ENCODE assay signal across 23 mouse cellular contexts in genomic region chr10:107473497-107473896, GRCm38 (mm10). TPM values are rescaled to one million over a fixed set of nuclear protein-coding genes. Genes with fewer than 3 reads are reported as not detected.
A peak's percentile ranks its signal among the peaks of the same experiment; 100 is the strongest.
DNase-seq lines count a peak whose midpoint lies in the region; ATAC-seq lines count a peak whose summit lies in the region.
"Had no signal": no experiment of that assay in that cellular context is flagged by ENCODE, and none has a peak within 500 bp of the region (broad histone marks: within the 10 kb centered on the region; RNA-seq: fewer than 3 reads in every experiment).

No protein-coding gene starts in this region.

- H3K4me3 ChIP-seq in kidney, embryonic 14.5 days (ENCODE audit: low read length), result no peak overlapping the region
- no peak overlapping the region for H3K4me3 ChIP-seq in midbrain, embryonic 11.5 days (ENCODE audit: low read depth, low read length)
- H3K4me3 ChIP-seq in midbrain, embryonic 16.5 days (ENCODE audit: low read depth, low read length), result no peak overlapping the region
- H3K4me3 ChIP-seq: embryonic facial prominence, embryonic 10.5 days; erythroblast, embryonic 14.5 days; heart, embryonic 12.5 days; limb, embryonic 12.5 days; neural tube, embryonic 13.5 days had no signal

- peak; percentile 9 to 18 for DNase-seq in cerebellum, postnatal 10 days
- no peak for DNase-seq in cerebellum, postnatal 25 days
- DNase-seq in kidney, adult 9 months, result peak; percentile 1
- peak; percentile 66 for DNase-seq in midbrain, embryonic 11.5 days (ENCODE audit: low spot score, missing footprints)
- DNase-seq in right cerebral cortex, postnatal 4 days, result no peak
- DNase-seq: adrenal gland, postnatal 36 days; gastrocnemius, postnatal 36 days had no signal

- H3K27ac ChIP-seq in kidney, embryonic 14.5 days (ENCODE audit: low read depth, low read length), result no peak overlapping the region
- H3K27ac ChIP-seq in midbrain, embryonic 11.5 days (ENCODE audit: low read depth, low read length), result no peak overlapping the region
- no peak overlapping the region for H3K27ac ChIP-seq in midbrain, embryonic 16.5 days (ENCODE audit: low read length)
- H3K27ac ChIP-seq: embryonic facial prominence, embryonic 10.5 days; limb, embryonic 12.5 days; liver, embryonic 14.5 days; neural tube, embryonic 13.5 days had no signal

- H3K27me3 ChIP-seq in kidney, embryonic 14.5 days (ENCODE audit: control insufficient read depth, insufficient read depth, low read length), result no peaks in the 10 kb centered on the region
- no peaks in the 10 kb centered on the region for H3K27me3 ChIP-seq in midbrain, embryonic 11.5 days (ENCODE audit: control insufficient read depth, insufficient read depth, low read length)
- no peaks in the 10 kb centered on the region for H3K27me3 ChIP-seq in midbrain, embryonic 16.5 days (ENCODE audit: control insufficient read depth, insufficient read depth, low read depth, low read length)
- H3K27me3 ChIP-seq: heart, embryonic 12.5 days; limb, embryonic 12.5 days; neural tube, embryonic 13.5 days had no signal

- H3K9ac ChIP-seq in kidney, embryonic 14.5 days (ENCODE audit: low read depth, low read length), result no peak overlapping the region
- H3K9ac ChIP-seq in midbrain, embryonic 11.5 days (ENCODE audit: low read length), result no peak overlapping the region
- H3K9ac ChIP-seq in midbrain, embryonic 16.5 days (ENCODE audit: low read depth, low read length), result no peak overlapping the region
- H3K9ac ChIP-seq: heart, embryonic 12.5 days; limb, embryonic 12.5 days; liver, embryonic 14.5 days; neural tube, embryonic 13.5 days had no signal

- H3K9me3 ChIP-seq in kidney, embryonic 14.5 days (ENCODE audit: control insufficient read depth, low read length), result no peaks in the 10 kb centered on the region
- H3K9me3 ChIP-seq in midbrain, embryonic 11.5 days (ENCODE audit: control insufficient read depth, low read length), result no peaks in the 10 kb centered on the region
- no peaks in the 10 kb centered on the region for H3K9me3 ChIP-seq in midbrain, embryonic 16.5 days (replicated peaks; ENCODE audit: control insufficient read depth, low read length, poor library complexity, severe bottlenecking)
- H3K9me3 ChIP-seq: embryonic facial prominence, embryonic 10.5 days; heart, embryonic 12.5 days; limb, embryonic 12.5 days; neural tube, embryonic 13.5 days had no signal

- no peaks in the 10 kb centered on the region for H3K4me1 ChIP-seq in kidney, embryonic 14.5 days (ENCODE audit: control insufficient read depth, insufficient read depth, low read length)
- H3K4me1 ChIP-seq in midbrain, embryonic 11.5 days (ENCODE audit: control insufficient read depth, insufficient read depth, low read length), result no peaks in the 10 kb centered on the region
- H3K4me1 ChIP-seq in midbrain, embryonic 16.5 days (ENCODE audit: control insufficient read depth, insufficient read depth, low read length), result no peaks in the 10 kb centered on the region; the same call in 1 of the 2 replicates
- H3K4me1 ChIP-seq: heart, embryonic 12.5 days; limb, embryonic 12.5 days had no signal

- no peaks in the 10 kb centered on the region for H3K36me3 ChIP-seq in kidney, embryonic 14.5 days (ENCODE audit: control insufficient read depth, insufficient read depth, low read length)
- H3K36me3 ChIP-seq in midbrain, embryonic 11.5 days (ENCODE audit: control insufficient read depth, insufficient read depth, low read length), result no peaks in the 10 kb centered on the region
- H3K36me3 ChIP-seq in midbrain, embryonic 16.5 days (ENCODE audit: control insufficient read depth, insufficient read depth, low read length), result no peaks in the 10 kb centered on the region
- H3K36me3 ChIP-seq: embryonic facial prominence, embryonic 10.5 days; heart, embryonic 12.5 days; limb, embryonic 12.5 days; neural tube, embryonic 13.5 days had no signal

- no peak overlapping the region for H3K4me2 ChIP-seq in kidney, embryonic 14.5 days (replicated peaks; ENCODE audit: low read depth, low read length)
- no peak overlapping the region for H3K4me2 ChIP-seq in midbrain, embryonic 11.5 days
- no peak overlapping the region for H3K4me2 ChIP-seq in midbrain, embryonic 16.5 days (ENCODE audit: low read length)
- H3K4me2 ChIP-seq: heart, embryonic 12.5 days; limb, embryonic 12.5 days; neural tube, embryonic 13.5 days had no signal

- 59% methylated on average over 2 of the region's 2 CpGs for WGBS in kidney, embryonic 14.5 days
- WGBS in midbrain, embryonic 11.5 days, result 51% methylated on average over 2 of the region's 2 CpGs
- 52% methylated on average over 2 of the region's 2 CpGs for WGBS in midbrain, embryonic 16.5 days

- ATAC-seq in kidney, embryonic 14.5 days (ENCODE audit: low FRiP score, low TSS enrichment), result no peak
- no peak for ATAC-seq in midbrain, embryonic 11.5 days (ENCODE audit: low FRiP score)
- ATAC-seq in midbrain, embryonic 16.5 days, result no peak
- 0 out of 2 replicates have a peak, but pooled peaks have one; percentile 39 for ATAC-seq in common myeloid progenitor, adult 5-6 weeks (replicated peaks; ENCODE audit: low read depth, poor library complexity, severe bottlenecking)
- ATAC-seq: forebrain, embryonic 16.5 days had no signal

RNA-seq across cellular contexts. Expression of gene Myf5, which starts 12.4 kb away (rescaled TPM):
- polyA plus RNA-seq in kidney, embryonic 14.5 days (2014; fragmentation: Nextera tagmentation; extraction: Ambion mirVana), result not detected in 2 replicates
- polyA plus RNA-seq in midbrain, embryonic 11.5 days (2014; fragmentation: Nextera tagmentation; extraction: Ambion mirVana), result 0.44 and 0.83 TPM in 2 replicates
- polyA plus RNA-seq in midbrain, embryonic 16.5 days (2015; fragmentation: Nextera tagmentation; extraction: Ambion mirVana), result 0.09 TPM in 1 of 2 replicates, not detected in the other
- not detected in 2 replicates for total RNA-seq in common myeloid progenitor, adult 5-6 weeks (2017)
- total RNA-seq: adrenal gland, postnatal 36 days; layer of hippocampus, adult 18-20 months; left cerebral cortex, adult 18-20 months; megakaryocyte progenitor cell, adult 5-6 weeks had no signal
- polyA plus RNA-seq: erythroblast, embryonic 14.5 days; forebrain, embryonic 16.5 days; heart, embryonic 12.5 days; intestine, embryonic 14.5 days had no signal

RNA-seq across cellular contexts. Expression of gene Myf6, which starts 21.0 kb away (rescaled TPM):
- polyA plus RNA-seq in kidney, embryonic 14.5 days (2014; fragmentation: Nextera tagmentation; extraction: Ambion mirVana), result 0.20 TPM in 1 of 2 replicates, not detected in the other
- polyA plus RNA-seq in midbrain, embryonic 11.5 days (2014; fragmentation: Nextera tagmentation; extraction: Ambion mirVana), result 0.12 TPM in 1 of 2 replicates, not detected in the other
- polyA plus RNA-seq in midbrain, embryonic 16.5 days (2015; fragmentation: Nextera tagmentation; extraction: Ambion mirVana), result not detected in 2 replicates
- not detected in 2 replicates for total RNA-seq in common myeloid progenitor, adult 5-6 weeks (2017)
- total RNA-seq: adrenal gland, postnatal 36 days; layer of hippocampus, adult 18-20 months; left cerebral cortex, adult 18-20 months; megakaryocyte progenitor cell, adult 5-6 weeks had no signal
- polyA plus RNA-seq: erythroblast, embryonic 14.5 days; forebrain, embryonic 16.5 days; hindbrain, embryonic 11.5 days; intestine, embryonic 14.5 days; liver, embryonic 14.5 days; stomach, embryonic 14.5 days had no signal

Comparison
In these comparisons a context has a peak if more than half of its experiments do, and no peak if none do; other contexts are left out.
1. DNase-seq: peak in cerebellum, postnatal 10 days (2 of 2), kidney, adult 9 months (single experiment) and midbrain, embryonic 11.5 days (single experiment); none in cerebellum, postnatal 25 days (0 of 2) and right cerebral cortex, postnatal 4 days (single experiment).